Mouse (Mus musculus): ENCODE results near the gene Apex1. TPM values are rescaled to one million over a fixed set of nuclear protein-coding genes. Genes with fewer than 3 reads are reported as not detected.
"Not testable (repeated sequence)": the region's sequence is repeated elsewhere in the genome, so short reads cannot be mapped to it uniquely, and the experiment has no call there.

The Apex1 gene
- polyA plus RNA-seq, 1 experiment from 2014 or later = 217 TPM

GRCm38 (mm10) chr14:50931493-50932020, 6.8 kb downstream of the Apex1 start:
- 10% methylated on average over 12 of the region's 12 CpGs for WGBS
- no peak for ATAC-seq (ENCODE audit: insufficient number of reproducible peaks, insufficient read depth, low FRiP score, low read depth)

GRCm38 (mm10) chr14:50936649-50937048, 11.9 kb downstream of the Apex1 start:
- H3K9me3 ChIP-seq (ENCODE audit: control insufficient read depth, low read depth, low read length) = no peaks in the 10 kb centered on the region
- no peaks in the 10 kb centered on the region for H3K36me3 ChIP-seq (ENCODE audit: control insufficient read depth, insufficient read depth, low read length)
- H3K27ac ChIP-seq (ENCODE audit: low read length) = no peak overlapping the region
- H3K9ac ChIP-seq (replicated peaks; ENCODE audit: low read depth, low read length) = no peak overlapping the region
- H3K4me3 ChIP-seq (ENCODE audit: low read depth, low read length) = no peak overlapping the region
- WGBS = 57% methylated on average over 1 of the region's 1 CpGs
- ATAC-seq (ENCODE audit: insufficient number of reproducible peaks, insufficient read depth, low FRiP score, low read depth) = no peak
- no peak overlapping the region for H3K4me2 ChIP-seq (replicated peaks; ENCODE audit: low read depth, low read length)
- H3K27me3 ChIP-seq (ENCODE audit: control insufficient read depth, insufficient read depth, low read length) = no peaks in the 10 kb centered on the region
- no peaks in the 10 kb centered on the region for H3K4me1 ChIP-seq (ENCODE audit: control insufficient read depth, insufficient read depth, low read length)

More at GRCm38 (mm10) chr14:50931493-50932020, 6.8 kb downstream of the Apex1 start:
- peaks cover 8% of the 10 kb centered on the region; the same call in 1 of the 2 replicates for H3K4me1 ChIP-seq (ENCODE audit: control insufficient read depth, insufficient read depth, low read length)
- H3K36me3 ChIP-seq (ENCODE audit: control insufficient read depth, insufficient read depth, low read length) = peaks cover 21% of the 10 kb centered on the region
- H3K4me3 ChIP-seq (ENCODE audit: low read depth, low read length) = peak overlapping the region; percentile 85
- peak overlapping the region; percentile 48 for H3K9ac ChIP-seq (replicated peaks; ENCODE audit: low read depth, low read length)
- H3K9me3 ChIP-seq (ENCODE audit: control insufficient read depth, low read depth, low read length) = no peaks in the 10 kb centered on the region
- no peaks in the 10 kb centered on the region for H3K27me3 ChIP-seq (ENCODE audit: control insufficient read depth, insufficient read depth, low read length)
- peak overlapping the region; percentile 78 for H3K27ac ChIP-seq (ENCODE audit: low read length)
- H3K4me2 ChIP-seq (replicated peaks; ENCODE audit: low read depth, low read length) = peak overlapping the region; percentile 59

GRCm38 (mm10) chr14:50938119-50938908, 13.5 kb downstream of the Apex1 start:
- no peak overlapping the region for H3K9ac ChIP-seq (replicated peaks; ENCODE audit: low read depth, low read length)
- no peak overlapping the region for H3K4me3 ChIP-seq (ENCODE audit: low read depth, low read length)
- H3K27me3 ChIP-seq (ENCODE audit: control insufficient read depth, insufficient read depth, low read length) = no peaks in the 10 kb centered on the region
- no peak overlapping the region for H3K27ac ChIP-seq (ENCODE audit: low read length)
- H3K36me3 ChIP-seq (ENCODE audit: control insufficient read depth, insufficient read depth, low read length) = no peaks in the 10 kb centered on the region
- H3K4me2 ChIP-seq (replicated peaks; ENCODE audit: low read depth, low read length) = no peak overlapping the region
- H3K4me1 ChIP-seq (ENCODE audit: control insufficient read depth, insufficient read depth, low read length) = no peaks in the 10 kb centered on the region
- ATAC-seq (ENCODE audit: insufficient number of reproducible peaks, insufficient read depth, low FRiP score, low read depth) = no peak
- no peaks in the 10 kb centered on the region for H3K9me3 ChIP-seq (ENCODE audit: control insufficient read depth, low read depth, low read length)
- 86% methylated on average over 3 of the region's 3 CpGs for WGBS

GRCm38 (mm10) chr14:50938940-50939339, 14.2 kb downstream of the Apex1 start:
- H3K4me1 ChIP-seq (ENCODE audit: control insufficient read depth, insufficient read depth, low read length) = no peaks in the 10 kb centered on the region
- 36% methylated on average over 2 of the region's 2 CpGs for WGBS
- no peak overlapping the region for H3K27ac ChIP-seq (ENCODE audit: low read length)
- H3K4me2 ChIP-seq (replicated peaks; ENCODE audit: low read depth, low read length) = no peak overlapping the region
- H3K9ac ChIP-seq (replicated peaks; ENCODE audit: low read depth, low read length) = no peak overlapping the region
- ATAC-seq (ENCODE audit: insufficient number of reproducible peaks, insufficient read depth, low FRiP score, low read depth) = no peak
- no peaks in the 10 kb centered on the region for H3K9me3 ChIP-seq (ENCODE audit: control insufficient read depth, low read depth, low read length)
- H3K27me3 ChIP-seq (ENCODE audit: control insufficient read depth, insufficient read depth, low read length) = no peaks in the 10 kb centered on the region
- no peak overlapping the region for H3K4me3 ChIP-seq (ENCODE audit: low read depth, low read length)
- H3K36me3 ChIP-seq (ENCODE audit: control insufficient read depth, insufficient read depth, low read length) = no peaks in the 10 kb centered on the region

- Histone ChIP-seq H3K36me3 (ENCODE audit: control insufficient read depth, insufficient read depth, low read length) (no peaks in the 10 kb centered on the region), H3K27me3 (ENCODE audit: control insufficient read depth, insufficient read depth, low read length) (no peaks in the 10 kb centered on the region), H3K9me3 (ENCODE audit: control insufficient read depth, low read depth, low read length) (no peaks in the 10 kb centered on the region), H3K4me1 (ENCODE audit: control insufficient read depth, insufficient read depth, low read length) (peaks cover 4% of the 10 kb centered on the region; the same call in 1 of the 2 replicates), H3K9ac (replicated peaks; ENCODE audit: low read depth, low read length) (peak within 1 kb of the TSS; percentile 38), H3K27ac (ENCODE audit: low read length) (peak within 1 kb of the TSS; percentile 84), H3K4me3 (ENCODE audit: low read depth, low read length) (peak within 1 kb of the TSS; percentile 41), H3K4me2 (replicated peaks; ENCODE audit: low read depth, low read length) (peak within 1 kb of the TSS; percentile 60)
- 12% methylated on average over 31 of the region's 31 CpGs for WGBS
- peak; percentile 99 for ATAC-seq (ENCODE audit: insufficient number of reproducible peaks, insufficient read depth, low FRiP score, low read depth)
These were observed 19.3 kb downstream of the Apex1 start, which contains the start of gene Gm49342 for GRCm38 (mm10) chr14:50943932-50944667. Gene Gm49342 (plus strand): TSS chr14:50944517.

- peak overlapping the region; percentile 41 for H3K4me3 ChIP-seq (ENCODE audit: low read depth, low read length)
- not testable (repeated sequence) for H3K27me3 ChIP-seq (ENCODE audit: control insufficient read depth, insufficient read depth, low read length); H3K4me1 ChIP-seq (ENCODE audit: control insufficient read depth, insufficient read depth, low read length); H3K36me3 ChIP-seq (ENCODE audit: control insufficient read depth, insufficient read depth, low read length); H3K9me3 ChIP-seq (ENCODE audit: control insufficient read depth, low read depth, low read length)
- H3K9ac ChIP-seq (replicated peaks; ENCODE audit: low read depth, low read length) = peak overlapping the region; percentile 38
- WGBS = under 1% methylated on average over 15 of the region's 15 CpGs
- H3K4me2 ChIP-seq (replicated peaks; ENCODE audit: low read depth, low read length) = peak overlapping the region; percentile 60
- peak; percentile 93 for ATAC-seq (ENCODE audit: insufficient number of reproducible peaks, insufficient read depth, low FRiP score, low read depth)
- H3K27ac ChIP-seq (ENCODE audit: low read length) = peak overlapping the region; percentile 84
These were observed 19.9 kb downstream of the Apex1 start for GRCm38 (mm10) chr14:50944668-50945033.

- ATAC-seq (ENCODE audit: insufficient number of reproducible peaks, insufficient read depth, low FRiP score, low read depth); H3K4me1 ChIP-seq (ENCODE audit: control insufficient read depth, insufficient read depth, low read length); H3K27me3 ChIP-seq (ENCODE audit: control insufficient read depth, insufficient read depth, low read length); H3K36me3 ChIP-seq (ENCODE audit: control insufficient read depth, insufficient read depth, low read length); H3K9me3 ChIP-seq (ENCODE audit: control insufficient read depth, low read depth, low read length): not testable (repeated sequence)
- peak overlapping the region; percentile 38 for H3K9ac ChIP-seq (replicated peaks; ENCODE audit: low read depth, low read length)
- WGBS = 8% methylated on average over 6 of the region's 6 CpGs
- H3K4me2 ChIP-seq (replicated peaks; ENCODE audit: low read depth, low read length) = peak overlapping the region; percentile 60
- peak overlapping the region; percentile 41 for H3K4me3 ChIP-seq (ENCODE audit: low read depth, low read length)
- peak overlapping the region; percentile 84 for H3K27ac ChIP-seq (ENCODE audit: low read length)
These were observed 20.3 kb downstream of the Apex1 start for GRCm38 (mm10) chr14:50945081-50945480.

GRCm38 (mm10) chr14:50945526-50945925, 20.8 kb downstream of the Apex1 start:
- H3K9ac ChIP-seq (replicated peaks; ENCODE audit: low read depth, low read length); ATAC-seq (ENCODE audit: insufficient number of reproducible peaks, insufficient read depth, low FRiP score, low read depth); H3K4me1 ChIP-seq (ENCODE audit: control insufficient read depth, insufficient read depth, low read length); H3K36me3 ChIP-seq (ENCODE audit: control insufficient read depth, insufficient read depth, low read length); H3K9me3 ChIP-seq (ENCODE audit: control insufficient read depth, low read depth, low read length); H3K27me3 ChIP-seq (ENCODE audit: control insufficient read depth, insufficient read depth, low read length); H3K27ac ChIP-seq (ENCODE audit: low read length): not testable (repeated sequence)
- peak overlapping the region; percentile 60 for H3K4me2 ChIP-seq (replicated peaks; ENCODE audit: low read depth, low read length)
- H3K4me3 ChIP-seq (ENCODE audit: low read depth, low read length) = peak overlapping the region; percentile 41
- 27% methylated on average over 3 of the region's 3 CpGs for WGBS
